Mouse (Mus musculus) left cerebral cortex, adult 9 months (tissue): ENCODE results near the gene Tma7.

ENCODE experiments used
- DNase-seq, 2 experiments: peaks; one replicate each; pipeline ENCODE4 v3.0.0; 2022; ENCODE audit warnings: low spot score in 2 of 2

Tma7 gene

DNA sequence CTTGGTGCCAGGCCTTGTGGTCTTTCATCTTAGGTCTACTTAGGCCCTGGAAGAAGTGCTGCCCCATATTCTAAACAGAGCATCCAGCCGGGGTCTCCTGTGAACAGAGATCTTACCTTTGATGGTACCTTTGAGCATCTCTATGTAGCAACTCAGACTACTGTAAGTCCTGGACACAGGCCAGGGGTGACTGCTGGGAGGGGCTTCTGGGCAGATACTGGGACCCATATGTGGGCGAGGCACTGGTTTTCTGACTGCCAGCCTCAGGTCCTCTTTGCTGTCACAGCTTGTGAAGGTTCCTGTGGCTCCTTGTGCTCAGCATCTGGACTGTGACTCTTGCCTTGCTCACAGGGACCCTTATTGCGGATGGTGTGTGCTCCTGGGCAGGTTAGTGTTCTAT is 20.2 kb upstream of the Tma7 start:
- DNase-seq: no peak

DNA sequence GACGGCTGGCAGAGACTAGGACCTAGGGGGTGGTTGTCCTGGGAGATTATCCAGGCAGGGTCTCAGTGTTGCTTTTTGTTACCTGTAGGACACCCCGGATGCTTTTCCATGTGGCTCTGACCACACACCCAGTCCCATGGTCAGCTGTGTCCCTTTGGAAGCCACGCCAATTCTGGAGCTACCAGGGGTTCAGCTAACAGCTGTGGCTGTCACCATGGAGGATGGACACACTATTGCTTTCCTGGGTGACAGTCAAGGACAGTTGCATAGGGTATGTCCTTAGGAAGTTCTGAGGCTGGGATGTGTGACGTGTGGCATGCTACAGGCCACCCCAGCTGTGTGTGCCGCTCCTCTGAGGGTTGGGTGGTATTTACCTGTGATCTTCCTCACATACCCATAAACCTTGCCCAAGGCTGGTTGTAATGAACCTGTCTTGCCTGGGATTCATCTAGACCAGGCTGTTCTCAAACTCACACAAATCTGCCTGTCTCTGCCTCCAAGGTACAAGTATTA is 19.6 kb upstream of the Tma7 start:
- DNase-seq: no peak

DNA sequence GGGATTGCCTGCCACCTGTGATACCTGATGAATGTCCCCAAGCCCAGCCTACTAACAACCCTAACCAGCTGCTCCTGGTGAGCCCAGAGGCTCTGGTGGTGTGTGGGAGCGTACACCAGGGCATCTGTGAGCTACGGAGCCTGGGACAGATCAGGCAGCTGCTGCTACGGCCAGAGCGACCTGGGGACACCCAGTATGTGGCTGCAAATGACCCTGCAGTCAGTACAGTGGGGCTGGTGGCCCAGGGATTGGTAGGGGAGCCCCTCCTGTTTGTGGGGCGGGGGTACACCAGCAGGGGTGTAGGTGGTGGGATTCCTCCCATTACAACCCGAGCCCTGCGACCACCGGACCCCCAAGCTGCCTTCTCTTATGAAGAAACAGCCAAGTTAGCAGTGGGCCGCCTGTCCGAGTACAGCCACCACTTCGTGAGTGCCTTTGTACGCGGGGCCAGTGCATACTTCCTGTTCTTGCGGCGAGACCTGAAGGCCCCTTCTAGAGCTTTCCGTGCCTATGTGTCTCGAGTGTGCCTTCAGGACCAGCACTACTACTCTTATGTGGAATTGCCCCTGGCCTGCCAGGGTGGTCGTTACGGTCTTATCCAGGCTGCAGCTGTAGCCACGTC is 18.0 kb upstream of the Tma7 start:
- DNase-seq: no peak

DNA sequence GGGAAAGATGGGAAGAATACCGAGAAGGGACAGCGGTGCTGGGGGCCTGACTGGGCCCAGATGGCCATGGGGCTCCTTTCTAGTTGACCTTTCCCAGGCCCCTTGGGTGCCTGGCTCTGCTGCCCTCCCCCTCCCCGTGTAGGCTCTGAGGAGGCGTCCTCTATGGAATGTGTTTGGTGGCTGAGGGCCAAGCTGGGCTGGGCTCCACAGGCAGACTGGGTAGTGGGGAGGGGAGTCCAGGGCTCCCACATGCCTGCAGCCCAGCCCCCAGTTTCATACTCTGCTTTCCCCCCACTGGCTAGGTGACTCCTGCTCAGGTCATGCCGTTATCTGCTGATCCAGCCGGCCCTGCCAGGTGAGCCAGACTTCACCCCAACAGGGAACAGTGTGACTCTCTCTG is 16.6 kb upstream of the Tma7 start:
- no peak for DNase-seq

DNA sequence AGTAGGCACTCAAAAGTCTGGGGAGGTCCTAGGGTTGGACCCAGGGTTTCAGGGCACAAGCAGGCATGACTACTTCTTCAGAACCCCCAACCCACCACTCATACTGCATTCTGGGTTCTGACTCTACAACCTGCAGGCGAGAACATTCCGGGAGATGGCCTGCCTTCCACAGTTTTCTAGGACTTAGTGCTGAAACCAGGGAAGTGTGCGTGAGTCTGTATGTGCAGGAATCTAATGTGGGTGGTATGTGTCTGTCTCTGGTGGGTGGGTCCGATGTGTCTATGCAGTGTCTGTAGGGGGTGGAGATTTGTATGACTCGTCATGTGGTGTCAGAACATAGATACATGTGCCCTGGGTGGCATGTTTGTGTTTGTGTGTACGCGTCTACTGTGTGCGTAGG is 16.0 kb upstream of the Tma7 start:
- DNase-seq: no peak

DNA sequence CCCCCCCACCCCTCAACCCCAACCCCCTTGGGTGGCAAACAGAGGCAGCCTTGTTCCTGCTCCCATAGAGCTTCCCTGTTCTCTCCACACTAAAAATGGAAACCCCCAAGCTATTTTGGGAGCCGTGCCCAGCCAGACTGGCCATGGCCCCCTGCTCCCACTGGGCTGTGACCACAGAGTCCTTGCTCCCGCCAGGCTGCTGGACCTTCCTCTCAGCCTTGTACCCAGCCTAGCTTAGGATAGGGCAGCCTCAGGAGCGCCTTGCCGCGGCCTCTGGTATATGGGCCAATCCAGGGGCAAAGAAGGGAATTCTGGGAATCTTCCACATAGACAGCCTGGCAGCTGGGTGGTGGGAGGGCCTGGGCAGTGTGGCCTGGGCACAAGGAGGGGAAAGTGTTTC is 15.4 kb upstream of the Tma7 start:
- DNase-seq: peak; percentile 59 to 73

DNA sequence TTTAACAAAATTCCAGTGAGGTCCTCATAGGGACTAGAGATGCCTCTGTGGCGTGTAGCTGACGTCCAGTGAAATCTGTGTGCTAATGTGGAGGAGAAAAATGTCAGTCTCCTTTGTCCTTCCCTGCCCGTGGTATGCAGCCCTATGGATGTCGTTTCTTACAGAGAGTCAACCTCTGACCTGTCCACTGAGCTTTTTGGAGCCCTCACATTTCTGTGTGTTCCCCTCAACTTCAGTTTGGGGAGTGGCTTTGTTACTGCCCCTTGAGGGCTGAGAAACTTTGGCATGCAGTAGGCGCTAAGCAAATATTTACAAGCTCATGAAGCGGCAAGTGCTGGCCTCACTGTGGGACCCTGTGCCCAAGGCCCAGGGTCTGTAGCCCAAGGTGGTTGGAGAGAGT is 14.9 kb upstream of the Tma7 start:
- no peak for DNase-seq

DNA sequence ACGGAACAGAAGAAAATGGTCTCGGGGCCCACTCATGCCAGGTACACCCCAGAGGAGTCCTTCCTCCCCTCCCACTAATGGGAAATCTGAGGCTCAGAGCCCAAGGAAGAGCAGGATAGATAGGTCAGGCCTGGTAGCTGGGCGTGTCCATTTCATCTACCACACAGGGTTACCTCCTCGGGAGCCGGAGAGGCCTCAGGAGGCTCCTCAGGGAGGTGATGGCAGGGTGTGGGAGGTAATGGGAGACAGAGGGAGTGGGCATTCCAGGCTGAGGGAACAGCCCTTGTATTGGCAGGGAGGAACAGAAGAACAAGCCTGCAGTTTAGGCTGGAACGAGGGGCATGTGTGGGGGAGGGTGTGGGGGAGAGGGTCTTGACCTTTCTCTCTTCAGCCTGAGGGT is 14.5 kb upstream of the Tma7 start:
- no peak for DNase-seq

DNA sequence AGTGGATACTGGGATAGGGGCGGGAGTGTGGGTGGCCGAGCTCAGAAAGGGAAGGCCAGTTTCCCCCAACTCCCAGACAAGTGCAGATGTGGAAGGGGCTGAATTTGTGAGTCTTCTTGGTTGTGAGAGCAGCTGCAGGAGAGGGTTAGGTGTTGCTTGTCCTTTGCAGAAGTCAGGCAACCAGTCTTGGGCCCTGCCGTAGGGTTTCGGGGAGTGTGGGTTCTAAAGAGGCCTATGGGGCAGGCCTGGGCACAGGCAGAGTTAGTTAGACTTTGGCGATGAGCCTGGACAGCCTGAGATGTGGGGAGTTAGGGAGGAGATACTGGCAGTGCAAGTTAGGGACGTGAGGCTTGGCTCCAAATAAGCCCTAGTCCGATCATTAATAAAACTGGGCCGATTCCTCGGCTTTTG is 13.9 kb upstream of the Tma7 start:
- no peak for DNase-seq

DNA sequence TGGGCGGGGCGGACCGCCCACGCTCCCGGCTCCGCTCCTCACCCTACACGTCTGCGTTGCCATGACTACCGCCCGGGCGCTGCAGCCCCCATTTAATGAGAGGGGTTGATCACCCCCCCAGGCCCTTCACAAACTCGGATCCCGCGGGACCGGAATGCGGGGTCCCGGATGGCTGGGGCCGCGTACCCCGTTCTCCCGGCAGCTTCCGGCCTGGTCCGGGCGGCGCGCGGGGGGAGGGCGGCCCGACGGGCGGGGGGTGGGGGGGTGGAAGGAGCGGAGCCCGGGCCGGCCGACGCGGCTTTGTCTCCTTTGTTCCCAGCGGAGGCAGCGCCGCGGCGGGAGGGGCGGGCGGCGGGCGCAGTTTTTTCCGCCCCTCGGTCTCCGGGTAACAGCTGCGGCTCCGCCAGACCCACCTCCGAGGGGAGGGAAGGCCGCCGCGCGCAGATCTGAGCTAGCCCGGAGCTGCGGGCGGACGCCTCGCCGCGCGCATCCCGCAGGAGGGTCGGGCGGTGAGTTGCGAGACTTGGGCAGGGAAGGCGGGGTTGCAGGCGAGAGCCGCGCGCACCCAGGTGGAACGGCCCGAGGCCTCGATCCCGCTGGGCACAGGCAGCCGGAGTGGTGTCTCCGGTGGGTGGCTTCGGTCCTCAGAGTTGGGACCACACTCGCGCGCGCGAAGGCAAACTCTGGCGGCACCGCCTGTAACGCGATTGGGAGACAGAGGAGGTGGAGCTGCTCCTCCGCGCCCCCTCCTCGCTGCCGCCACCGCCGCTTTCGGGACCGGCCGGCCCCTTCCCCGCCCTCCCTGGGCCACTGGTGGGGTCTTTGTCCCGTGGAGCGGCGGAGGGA is 13.0 kb upstream of the Tma7 start, which contains the start of gene Plxnb1:
Gene Plxnb1, plus strand, starts transcription at position 253 of the 846 bp plus-strand sequence.
- peak in 1 of 2 experiments; percentile 65 for DNase-seq

DNA sequence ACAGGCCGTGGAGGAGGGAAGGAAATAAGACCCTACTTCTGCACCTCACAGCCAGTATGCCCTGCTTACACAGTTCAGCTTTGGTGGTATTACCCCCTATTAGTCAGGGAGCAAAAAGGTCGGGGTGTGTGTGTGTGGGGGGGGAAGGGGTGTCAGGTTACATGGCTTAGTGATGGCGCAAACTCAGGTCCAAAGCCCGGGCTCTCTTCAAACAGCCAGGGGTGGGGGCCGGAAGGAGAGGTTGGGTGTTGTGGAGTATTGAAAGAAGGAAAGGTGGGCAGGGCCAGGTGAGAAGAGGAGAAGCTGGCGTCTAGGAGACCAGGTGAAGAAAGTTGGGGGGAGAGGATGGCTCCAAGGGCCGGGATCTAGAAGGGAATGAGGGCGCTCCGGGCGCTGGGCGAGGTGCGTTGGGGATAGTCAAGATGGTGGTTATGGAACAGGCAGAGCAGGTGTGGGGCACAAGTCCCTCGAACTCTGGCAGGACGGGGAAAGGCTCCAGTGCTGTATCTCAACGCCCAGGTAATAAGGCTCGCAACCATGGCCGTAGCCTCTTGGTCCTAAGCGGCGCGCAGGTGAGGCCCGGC is 12.3 kb upstream of the Tma7 start:
- no peak for DNase-seq

DNA sequence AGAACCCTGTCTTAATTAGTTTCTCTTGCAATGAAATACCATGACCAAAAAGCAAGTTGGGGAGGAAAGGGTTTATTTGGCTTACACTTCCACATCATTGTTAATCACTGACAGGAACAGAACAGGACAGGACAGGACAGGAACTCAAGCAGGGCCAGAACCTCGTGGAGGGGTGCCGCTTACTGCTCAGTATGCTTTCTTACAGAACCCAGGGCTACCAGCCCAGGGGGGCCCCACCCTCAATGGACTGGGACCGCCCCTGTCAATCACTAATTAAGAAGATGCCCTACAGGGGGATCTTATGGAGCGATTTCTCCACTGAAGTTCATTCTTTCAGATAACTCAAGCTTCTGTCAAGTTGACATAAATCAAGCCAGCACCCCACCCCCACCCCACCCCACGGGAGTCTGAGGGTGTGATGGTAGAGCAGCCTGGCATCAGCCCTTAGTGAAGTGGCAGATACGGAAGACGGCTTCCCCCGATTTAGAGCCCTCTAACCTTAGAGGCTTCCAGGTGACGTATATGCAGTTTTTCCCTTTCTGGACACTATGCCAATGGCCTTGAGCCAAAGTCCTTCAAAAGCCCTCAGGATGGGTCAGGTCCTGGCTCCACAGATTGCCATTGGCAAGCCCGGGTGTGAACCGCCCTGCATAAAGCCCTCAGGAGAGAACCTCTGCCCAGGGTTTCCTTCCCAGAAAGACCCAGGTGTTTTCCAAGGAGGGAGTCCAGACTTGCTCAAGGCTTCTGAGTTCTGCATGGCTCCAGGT is 11.6 kb upstream of the Tma7 start:
- no peak for DNase-seq

DNA sequence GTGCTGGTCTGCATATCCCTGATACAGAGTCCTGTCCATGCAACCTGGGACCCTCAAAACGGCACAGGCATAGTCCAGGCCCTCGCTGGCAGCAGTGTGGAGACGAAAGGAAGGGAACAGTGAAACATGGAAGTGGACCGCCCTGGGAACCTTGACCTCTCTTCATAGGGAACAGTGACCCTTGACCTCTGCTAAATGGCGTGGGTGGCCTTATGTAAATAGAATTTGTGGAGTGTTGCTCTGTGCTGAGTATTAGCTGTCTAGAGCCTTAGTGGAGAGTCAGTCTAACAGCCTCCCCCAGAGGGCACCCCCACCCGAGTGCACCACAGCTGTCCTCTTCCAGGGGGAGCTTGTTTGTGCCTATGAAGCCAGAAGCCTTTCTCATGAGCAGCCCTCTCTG is 10.4 kb upstream of the Tma7 start:
- DNase-seq: no peak

DNA sequence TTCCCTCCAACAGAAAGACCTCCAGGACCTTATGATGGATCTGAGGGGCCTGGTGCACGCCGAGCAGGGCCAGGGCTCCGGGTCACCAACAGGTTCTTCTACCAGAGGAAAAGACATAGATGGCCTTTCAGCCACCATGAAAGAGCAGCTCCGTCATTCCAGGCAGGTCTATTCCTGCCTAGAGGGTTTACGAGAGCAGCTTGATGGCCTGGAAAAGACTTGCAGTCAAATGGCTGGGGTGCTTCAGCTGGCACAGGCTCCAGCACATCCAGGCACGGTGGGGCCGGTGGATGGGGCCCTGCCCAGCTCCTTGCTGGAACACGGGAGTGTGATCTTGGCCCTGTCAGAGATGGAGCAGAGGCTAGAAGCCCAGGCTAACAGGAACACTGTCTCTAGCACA is 9.4 kb upstream of the Tma7 start:
- no peak for DNase-seq

DNA sequence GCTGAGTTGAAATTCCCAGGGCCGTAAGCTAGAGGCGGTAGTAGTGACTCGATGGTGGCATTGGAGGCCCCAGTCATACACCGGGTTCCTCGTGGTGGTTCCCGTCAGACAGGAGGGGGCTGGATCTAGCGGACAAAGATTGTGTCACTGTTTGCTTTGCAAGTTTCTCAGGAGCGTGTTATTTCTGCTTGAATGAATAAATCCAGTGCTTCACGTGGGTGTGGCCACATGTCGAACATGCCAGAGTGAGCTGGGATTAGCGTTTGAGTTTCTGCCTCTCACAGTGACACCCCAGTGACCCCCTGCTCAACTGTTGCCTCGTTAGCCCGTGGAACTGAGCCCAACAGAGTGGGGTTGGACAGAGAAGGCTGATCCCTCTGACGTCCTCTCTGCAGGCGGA is 8.1 kb upstream of the Tma7 start:
- no peak for DNase-seq

DNA sequence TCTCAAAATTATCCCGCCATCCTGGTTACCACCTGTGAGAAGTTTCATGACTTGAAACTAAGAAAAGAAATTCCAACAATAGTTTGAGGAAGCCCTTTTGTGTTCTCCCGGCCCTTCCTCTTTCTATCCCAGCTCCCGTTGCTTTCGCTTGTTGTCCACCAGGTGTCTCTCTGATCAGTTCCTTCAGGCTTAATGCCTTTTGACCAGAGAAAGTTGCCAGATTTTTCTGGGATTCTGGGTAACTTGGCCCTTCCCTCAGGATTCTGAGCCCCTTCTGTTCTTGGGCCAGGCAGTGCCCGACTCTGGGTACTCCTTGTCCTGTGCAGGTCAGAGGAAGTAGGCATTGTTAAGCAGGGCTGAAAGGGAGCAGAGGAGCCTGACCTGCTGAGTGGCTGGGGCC is 5.6 kb upstream of the Tma7 start:
- no peak for DNase-seq

DNA sequence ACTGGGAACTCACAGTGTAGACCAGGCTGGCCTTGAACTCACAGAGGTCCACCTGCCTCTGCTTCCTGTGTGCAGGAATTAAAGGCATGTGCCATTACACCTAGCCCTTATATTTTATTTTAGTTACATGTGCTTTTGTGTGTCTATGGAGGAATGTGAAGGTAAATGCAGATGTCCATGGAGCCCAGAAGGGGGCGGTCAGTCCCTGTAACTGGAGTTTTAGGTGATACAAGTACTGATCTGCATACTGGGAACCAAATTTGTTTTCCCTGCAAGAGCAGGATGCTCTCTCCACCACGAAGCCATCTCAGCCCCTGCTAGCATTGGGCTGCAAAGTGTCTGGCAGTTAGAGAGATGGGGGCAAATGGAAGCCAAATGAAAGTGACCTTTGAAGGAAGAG is 2.5 kb upstream of the Tma7 start:
- DNase-seq: no peak

DNA sequence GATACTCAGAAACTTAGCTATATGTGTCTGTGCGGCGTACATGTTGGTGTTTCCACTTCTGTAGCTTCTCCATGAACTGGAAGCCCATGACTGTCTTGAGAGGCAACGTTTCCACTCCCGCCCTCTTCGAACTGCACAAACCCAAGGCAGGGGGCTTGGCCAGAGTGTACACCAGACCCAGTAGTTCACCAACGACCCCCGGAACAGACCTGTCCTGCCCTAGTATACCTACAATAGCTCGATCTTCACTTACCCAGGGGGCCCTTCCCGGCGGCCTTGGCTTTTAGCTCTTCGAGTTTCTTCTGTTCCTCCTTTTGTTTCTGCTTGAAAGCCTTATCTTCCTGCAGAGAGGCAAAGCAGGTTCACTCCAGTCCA is 651 bp downstream of the Tma7 start:
- DNase-seq: no peak

DNA sequence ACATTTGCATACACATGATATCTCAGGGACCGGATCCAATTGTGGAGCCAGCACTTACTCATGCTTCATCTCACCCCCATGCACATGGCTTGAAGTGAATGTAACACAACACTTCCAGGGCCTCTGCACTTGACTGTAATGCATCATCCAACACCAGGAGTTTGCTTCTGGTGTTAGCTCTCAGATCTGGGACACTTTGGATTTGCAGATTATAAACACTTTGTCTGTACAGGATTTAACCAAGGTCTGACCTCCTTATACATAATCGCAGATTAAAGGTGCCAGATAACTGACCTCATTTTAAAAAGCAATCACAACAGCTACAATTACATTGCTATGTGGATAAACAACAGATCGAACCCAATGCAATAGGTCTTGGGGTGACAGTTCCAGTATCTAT is 1.9 kb downstream of the Tma7 start:
- no peak for DNase-seq

DNA sequence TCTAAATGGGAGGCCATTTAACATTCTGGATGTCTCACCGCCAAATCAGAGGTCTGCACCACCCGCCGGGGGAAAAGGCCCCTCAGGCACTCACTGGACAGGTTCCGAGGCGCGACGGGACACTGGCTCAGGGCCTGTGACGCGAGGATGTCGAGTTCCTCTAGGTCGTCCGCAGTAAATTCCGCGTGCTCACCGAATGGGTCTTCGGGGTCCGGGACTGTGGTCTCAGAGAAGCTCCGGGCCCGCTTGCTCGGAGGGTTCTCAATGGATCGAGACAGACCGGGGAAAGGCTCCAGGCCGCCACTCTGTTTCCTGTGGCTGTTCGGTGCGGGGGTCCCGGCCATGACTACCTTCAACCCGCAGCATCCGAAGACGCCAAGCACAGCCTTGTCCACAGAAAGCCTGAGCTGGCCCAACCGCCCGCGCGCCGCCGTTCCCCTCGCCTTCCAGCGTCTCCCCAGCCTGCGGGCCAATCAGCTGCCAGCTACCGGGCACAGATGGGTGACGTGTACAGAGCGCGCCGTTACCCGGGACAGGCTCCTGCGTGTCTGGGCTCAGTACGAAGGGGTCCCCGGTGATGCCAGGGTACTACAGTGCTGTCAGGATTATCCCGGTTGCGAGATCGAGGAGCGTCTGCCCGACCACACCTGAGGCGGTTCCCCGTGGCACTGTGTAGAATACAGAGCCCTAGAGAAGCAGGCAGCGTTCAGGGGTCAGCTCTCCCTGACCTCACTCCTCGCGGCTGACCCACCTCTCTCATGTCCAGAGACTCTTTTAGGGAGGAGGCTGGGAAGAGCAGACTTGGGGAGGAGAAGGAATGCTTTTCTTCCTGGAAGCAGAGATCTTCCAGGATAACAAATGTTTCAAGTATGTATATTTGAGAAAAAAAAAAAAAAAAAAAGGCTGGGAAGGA is 8.5 kb downstream of the Tma7 start, which contains the start of gene Atrip:
Gene Atrip, minus strand, starts transcription at position 464 of the 913 bp plus-strand sequence.
- DNase-seq: peak; percentile 71 to 92
